Mouse (Mus musculus) adrenal gland, postnatal 14 days (tissue): ENCODE results near the gene Rptor. TPM values are rescaled to one million over a fixed set of nuclear protein-coding genes. Genes with fewer than 3 reads are reported as not detected.

ENCODE experiments used
- DNase-seq: peaks from one replicate; pipeline ENCODE4 v3.0.0; 2021; ENCODE audit warnings: mixed read lengths
- total RNA-seq: library from RNA; stranded (reverse); gene quantifications from 2 replicates; pipeline ENCODE4 v1.2.3, GENCODE M21; 2021

Rptor gene
- total RNA-seq, 1 experiment from 2014 or later, result 47.9 TPM

DNA sequence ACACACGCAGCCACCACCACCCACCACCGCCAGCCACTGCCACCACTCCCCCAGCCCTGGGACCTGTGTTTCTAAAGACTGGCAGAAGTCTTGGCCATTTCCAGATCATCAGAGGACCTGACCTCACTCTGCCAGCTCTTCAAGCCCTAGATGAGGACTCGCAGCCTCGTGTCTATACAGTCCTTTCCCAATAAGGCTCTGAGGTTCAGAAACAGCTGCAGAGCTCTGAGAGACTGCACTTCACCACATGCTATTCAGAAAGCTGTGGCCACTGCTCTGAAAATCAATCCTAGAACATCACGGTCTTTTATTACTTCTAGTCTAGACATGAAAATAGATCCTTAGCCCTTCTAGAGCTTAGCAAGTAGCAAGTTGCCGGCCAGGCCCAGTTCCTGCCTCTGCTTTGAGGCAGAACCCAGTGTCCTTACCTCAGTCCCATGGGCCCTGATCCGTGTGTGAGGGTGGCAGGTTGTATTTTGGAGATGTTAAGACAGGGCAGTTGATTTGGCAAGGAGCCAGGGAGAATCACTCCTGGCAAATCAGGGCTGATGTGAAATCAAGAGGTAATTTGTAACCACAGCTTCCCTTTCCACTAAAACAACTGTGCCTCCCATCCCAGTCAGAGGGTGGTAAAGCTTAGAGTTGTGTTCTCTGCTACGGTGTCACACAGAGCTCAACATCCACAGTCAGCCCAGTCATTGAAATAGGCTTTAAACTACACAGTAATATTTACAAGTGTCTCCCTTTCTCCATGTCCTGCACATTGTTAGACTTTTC is 260.0 kb downstream of the Rptor start:
- no peak for DNase-seq

DNA sequence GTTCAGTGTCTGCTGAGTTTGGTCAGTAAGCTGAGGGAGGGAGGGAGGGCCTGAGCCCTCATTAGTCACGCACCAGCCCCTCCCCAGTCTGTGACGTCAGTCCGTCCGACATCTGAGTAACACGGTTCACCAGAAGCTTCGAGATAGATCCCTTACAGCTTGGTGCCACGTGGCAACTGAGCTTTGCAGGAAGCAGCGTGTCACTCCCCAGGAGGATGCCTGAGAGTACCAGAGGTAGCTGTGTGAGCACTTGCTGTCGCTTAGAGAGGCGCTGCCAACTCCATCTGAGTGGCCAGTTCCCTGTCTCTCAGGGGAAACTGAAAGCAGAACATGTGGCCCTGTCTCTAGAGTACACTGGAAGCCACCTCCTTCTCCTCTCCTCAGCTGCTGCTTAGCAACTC is 260.7 kb downstream of the Rptor start:
- peak; percentile 64 for DNase-seq

- DNase-seq, result no peak
Measured at GRCm38 (mm10) chr11:119866837-119867236, 264.1 kb downstream of the Rptor start.

DNA sequence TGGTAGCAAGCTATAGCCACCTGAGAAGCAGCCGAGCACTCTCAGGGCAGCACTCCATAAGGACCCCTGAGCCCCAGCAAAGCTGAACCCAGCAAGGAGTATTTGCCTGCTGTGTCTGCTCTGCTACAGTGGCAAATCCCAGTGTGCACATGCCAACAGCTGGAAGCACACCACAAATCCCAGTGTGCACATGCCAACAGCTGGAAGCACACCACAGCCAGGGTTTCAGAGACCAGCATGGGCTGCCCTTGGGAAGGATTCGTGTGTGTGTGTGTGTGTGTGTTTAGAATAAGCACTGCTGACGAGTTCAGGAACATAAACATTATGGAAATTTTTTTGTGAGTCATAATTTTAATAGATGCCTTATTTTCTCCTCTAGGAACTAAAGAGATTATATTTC is 265.4 kb downstream of the Rptor start:
- no peak for DNase-seq

GRCm38 (mm10) chr11:119868556-119868955 is 265.9 kb downstream of the Rptor start:
- no peak for DNase-seq

GRCm38 (mm10) chr11:119871141-119871540 is 268.4 kb downstream of the Rptor start:
- DNase-seq, result peak; percentile 63

DNA sequence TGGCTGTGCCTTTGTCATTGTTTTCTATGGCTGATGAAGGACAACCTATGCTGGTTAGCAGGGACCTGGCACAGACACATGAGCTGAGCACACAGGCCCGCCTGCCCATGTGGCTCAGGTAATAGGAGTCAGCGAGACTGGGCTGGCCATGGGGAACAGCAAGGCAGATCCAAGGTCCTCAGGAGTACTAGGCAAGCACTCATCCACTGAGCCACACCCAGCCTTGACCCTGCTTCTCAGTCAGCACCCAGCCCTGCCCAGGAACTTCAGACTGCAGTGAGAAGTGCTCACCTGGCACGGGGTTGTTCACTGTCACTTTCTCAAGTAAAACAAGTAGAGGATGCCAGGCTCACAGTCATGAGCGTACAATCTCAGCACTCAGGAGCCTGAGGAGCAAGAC is 270.9 kb downstream of the Rptor start:
- no peak for DNase-seq

DNA sequence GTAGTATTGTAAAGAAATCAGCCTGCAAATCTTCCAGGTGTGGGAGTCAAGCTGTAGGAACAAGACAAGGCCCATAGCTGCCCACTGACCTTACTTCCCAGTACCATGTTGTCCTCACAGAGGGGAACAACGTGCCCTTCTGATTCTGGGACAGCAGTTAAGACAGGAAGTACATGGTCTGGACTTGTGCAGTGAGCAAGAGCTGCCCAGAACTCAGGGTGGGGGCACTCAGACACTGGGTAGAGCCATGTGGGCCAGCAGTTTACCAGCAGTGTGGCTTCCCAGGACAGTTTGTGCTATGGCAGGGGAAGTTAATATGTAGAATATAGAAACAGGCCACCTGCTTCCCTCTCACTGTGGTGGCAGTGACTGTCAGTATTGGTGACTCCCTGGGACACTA is 272.1 kb downstream of the Rptor start:
- no peak for DNase-seq

- no peak for DNase-seq
Measured at GRCm38 (mm10) chr11:119875685-119876084, 273.0 kb downstream of the Rptor start.

DNA sequence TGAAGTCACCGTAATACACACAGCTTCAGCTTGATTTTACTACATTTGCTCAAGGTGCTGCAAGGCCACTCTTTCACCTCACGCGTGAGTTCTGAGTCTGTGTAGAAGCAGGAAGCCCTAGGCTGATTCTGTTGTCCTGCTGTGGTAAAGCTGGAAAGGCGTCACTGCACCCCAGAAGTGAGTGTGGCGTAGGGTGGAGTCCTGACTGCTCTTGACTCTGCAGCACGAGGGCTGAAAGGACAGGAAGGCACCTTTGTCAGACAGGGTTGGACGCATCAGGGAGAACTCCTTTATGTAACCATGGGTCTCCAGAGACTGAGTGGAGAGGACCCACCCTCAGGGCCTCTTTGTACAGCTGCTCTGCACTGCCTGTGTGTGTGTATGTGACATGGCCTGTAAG is 274.4 kb downstream of the Rptor start:
- no peak for DNase-seq

DNA sequence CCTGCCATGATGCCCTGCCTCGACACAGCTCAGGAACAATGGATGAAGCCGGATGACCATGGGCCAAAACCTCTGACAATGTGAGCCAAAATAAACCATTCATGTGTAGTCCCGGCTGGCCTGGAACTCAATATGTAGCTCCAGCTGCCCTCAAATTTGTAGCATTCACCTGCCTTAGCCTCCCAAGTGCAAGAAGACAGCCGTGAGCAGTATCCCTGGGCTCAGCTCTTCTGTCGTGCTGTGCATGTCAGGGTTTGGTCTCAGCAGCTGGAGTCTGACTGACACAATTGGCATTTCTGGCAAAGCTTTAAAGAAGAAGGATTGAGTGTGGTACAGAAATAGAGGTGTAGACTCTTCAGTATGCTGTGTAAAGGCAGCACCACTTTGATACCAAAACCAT is 276.9 kb downstream of the Rptor start:
- no peak for DNase-seq

DNA sequence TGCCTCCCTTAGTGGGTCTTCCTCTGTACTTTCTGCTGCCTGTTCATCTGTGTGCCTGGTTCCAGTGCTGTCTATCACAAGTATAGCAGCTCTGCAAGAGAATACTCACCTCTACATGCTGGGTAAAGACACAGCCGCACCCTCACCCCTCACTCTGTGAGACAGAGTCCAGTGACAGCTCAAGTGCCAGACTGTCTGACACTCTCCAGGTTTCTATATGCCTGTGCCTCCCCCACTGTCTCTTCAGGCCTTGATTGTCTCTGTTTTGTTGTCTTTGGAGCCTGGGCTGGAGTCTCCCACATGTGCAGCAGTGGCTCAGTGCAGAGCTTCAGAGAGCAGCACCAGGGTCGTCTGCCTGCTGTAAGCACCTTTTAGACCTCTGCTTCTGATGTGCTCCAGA is 280.9 kb downstream of the Rptor start:
- DNase-seq, result no peak

DNA sequence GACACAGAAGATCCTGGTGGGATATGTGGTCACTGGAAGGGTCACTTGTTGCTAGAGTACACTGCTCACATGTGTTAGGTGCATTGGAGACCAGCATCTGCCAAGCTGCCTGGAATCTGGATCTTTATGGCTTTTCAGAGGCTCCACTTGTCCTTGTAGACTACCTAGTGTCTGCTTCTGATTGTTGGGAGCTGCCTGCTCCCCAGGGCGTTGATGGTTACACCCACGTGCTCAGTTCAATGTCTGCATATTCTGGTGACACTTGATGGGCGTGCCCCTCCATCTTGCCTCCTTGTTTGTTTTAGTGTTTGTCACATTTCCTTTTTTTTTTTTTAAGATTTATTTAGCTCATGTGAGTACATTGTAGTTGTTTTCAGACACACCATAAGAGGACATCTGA is 287.3 kb downstream of the Rptor start:
- no peak for DNase-seq

- DNase-seq, result no peak
Measured at GRCm38 (mm10) chr11:119891601-119892215, 289.0 kb downstream of the Rptor start.

- no peak for DNase-seq
Measured at GRCm38 (mm10) chr11:119893667-119894236, 291.0 kb downstream of the Rptor start.

- DNase-seq, result no peak
Measured at GRCm38 (mm10) chr11:119894634-119895033, 291.9 kb downstream of the Rptor start.

DNA sequence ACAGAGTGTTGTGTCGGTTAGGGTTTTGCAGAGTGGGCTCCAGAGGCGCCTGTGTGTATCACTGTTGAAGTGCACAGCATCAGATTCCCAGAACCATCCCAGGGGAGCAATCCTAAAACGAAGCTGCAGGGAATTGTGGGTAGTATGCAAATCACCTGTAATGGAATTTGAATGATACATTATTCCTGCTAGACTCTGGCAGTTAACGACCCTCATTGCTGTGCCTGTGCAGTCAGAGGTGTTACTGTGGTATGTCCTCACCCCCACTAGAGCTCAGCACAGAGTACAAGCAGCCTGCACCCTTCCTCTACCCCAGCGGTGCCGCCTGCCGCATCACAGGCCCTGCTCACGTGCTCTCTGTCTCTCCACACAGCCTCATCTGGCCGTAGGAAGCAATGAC is 294.3 kb downstream of the Rptor start:
- DNase-seq, result no peak

- peak; percentile 57 for DNase-seq
Measured at GRCm38 (mm10) chr11:119898976-119899375, 296.3 kb downstream of the Rptor start.

GRCm38 (mm10) chr11:119901174-119901573 is 298.5 kb downstream of the Rptor start:
- no peak for DNase-seq

- DNase-seq, result no peak
Measured at GRCm38 (mm10) chr11:119902891-119903290, 300.2 kb downstream of the Rptor start.

- DNase-seq, result peak; percentile 75
Measured at GRCm38 (mm10) chr11:119904621-119905286, 302.0 kb downstream of the Rptor start.

- no peak for DNase-seq
Measured at GRCm38 (mm10) chr11:119905794-119906193, 303.1 kb downstream of the Rptor start.

DNA sequence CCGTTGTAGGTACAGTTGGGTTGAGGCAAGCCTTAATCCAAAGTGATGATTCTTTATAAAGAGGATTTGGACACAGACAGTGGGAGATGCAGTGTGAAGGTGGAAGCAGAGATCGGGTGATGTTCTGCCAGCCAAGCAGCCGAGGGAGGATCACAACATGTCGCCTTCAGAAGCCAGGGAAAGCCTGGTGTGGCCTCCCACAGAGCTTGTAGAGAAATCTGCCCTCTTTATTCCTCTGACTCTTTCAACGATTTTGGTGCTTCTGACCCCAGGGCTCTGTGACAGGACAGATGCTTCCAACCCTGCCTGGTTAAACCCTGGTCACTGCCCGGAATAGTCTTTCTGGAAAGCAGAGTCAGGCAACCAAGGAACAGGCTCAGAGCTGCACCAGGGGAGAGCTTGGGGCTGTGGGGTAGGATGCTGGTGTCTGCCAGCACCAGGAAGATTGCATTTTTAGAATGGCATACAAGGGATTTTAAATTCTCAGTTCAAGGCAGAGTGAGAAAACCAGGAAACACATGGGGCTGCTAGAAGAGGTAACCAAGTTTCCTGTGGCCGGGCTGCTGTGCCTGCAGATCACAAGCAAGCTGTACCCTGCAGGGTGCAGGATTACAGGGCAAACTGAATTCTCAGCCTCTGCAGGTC is 304.4 kb downstream of the Rptor start:
- DNase-seq, result no peak
